Mouse (Mus musculus): ENCODE results near the gene Zfp704. TPM values are rescaled to one million over a fixed set of nuclear protein-coding genes. Genes with fewer than 3 reads are reported as not detected.

Zfp704 gene
- polyA plus RNA-seq, 1 experiment from 2014 or later, result 10.6 TPM

- Histone ChIP-seq H3K4me2 (no peak overlapping the region), H3K27me3 (no peaks in the 10 kb centered on the region), H3K27ac (no peak overlapping the region), H3K4me1 (no peaks in the 10 kb centered on the region), H3K36me3 (ENCODE audit: poor library complexity, severe bottlenecking) (peaks cover 51% of the 10 kb centered on the region), H3K4me3 (no peak overlapping the region), H3K9me3 (replicated peaks) (no peaks in the 10 kb centered on the region), H3K9ac (no peak overlapping the region)
- 78% methylated on average over 2 of the region's 2 CpGs for WGBS
- no peak for ATAC-seq
Observed at GRCm38 (mm10) chr3:9443476-9443875, 166.4 kb downstream of the Zfp704 start.

GRCm38 (mm10) chr3:9441566-9442540 lies 168.0 kb downstream of the Zfp704 start:
- no peak overlapping the region for H3K9ac ChIP-seq
- no peaks in the 10 kb centered on the region for H3K4me1 ChIP-seq
- 92% methylated on average over 27 of the region's 27 CpGs for WGBS
- no peak overlapping the region for H3K4me2 ChIP-seq
- no peaks in the 10 kb centered on the region for H3K27me3 ChIP-seq
- H3K9me3 ChIP-seq (replicated peaks), result no peaks in the 10 kb centered on the region
- H3K27ac ChIP-seq, result no peak overlapping the region
- H3K4me3 ChIP-seq, result no peak overlapping the region
- ATAC-seq, result no peak
- peaks cover 47% of the 10 kb centered on the region for H3K36me3 ChIP-seq (ENCODE audit: poor library complexity, severe bottlenecking)

DNA sequence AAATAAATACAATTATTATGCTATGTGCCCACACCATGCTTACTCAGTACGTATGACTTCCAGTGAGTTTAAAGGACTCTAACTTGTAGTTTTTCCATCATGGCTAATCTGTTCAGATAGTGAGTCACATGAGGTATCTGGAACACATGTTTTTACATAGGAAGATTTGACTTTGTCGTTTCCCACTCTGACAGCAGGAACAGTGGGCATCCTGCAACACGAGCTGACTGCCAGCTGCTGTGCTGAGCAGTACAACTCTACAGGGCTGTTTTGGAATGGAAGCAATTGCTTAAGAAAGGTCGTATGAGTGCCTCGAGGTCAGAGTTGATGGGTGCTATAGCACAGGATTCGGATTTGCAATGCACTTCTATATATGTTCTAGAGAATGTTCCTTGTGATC lies 169.4 kb downstream of the Zfp704 start:
- Histone ChIP-seq H3K4me2 (no peak overlapping the region), H3K4me3 (no peak overlapping the region), H3K27me3 (no peaks in the 10 kb centered on the region), H3K4me1 (no peaks in the 10 kb centered on the region), H3K36me3 (ENCODE audit: poor library complexity, severe bottlenecking) (peaks cover 46% of the 10 kb centered on the region), H3K9ac (no peak overlapping the region), H3K9me3 (replicated peaks) (no peaks in the 10 kb centered on the region), H3K27ac (no peak overlapping the region)
- no peak for ATAC-seq
- 90% methylated on average over 6 of the region's 6 CpGs for WGBS

DNA sequence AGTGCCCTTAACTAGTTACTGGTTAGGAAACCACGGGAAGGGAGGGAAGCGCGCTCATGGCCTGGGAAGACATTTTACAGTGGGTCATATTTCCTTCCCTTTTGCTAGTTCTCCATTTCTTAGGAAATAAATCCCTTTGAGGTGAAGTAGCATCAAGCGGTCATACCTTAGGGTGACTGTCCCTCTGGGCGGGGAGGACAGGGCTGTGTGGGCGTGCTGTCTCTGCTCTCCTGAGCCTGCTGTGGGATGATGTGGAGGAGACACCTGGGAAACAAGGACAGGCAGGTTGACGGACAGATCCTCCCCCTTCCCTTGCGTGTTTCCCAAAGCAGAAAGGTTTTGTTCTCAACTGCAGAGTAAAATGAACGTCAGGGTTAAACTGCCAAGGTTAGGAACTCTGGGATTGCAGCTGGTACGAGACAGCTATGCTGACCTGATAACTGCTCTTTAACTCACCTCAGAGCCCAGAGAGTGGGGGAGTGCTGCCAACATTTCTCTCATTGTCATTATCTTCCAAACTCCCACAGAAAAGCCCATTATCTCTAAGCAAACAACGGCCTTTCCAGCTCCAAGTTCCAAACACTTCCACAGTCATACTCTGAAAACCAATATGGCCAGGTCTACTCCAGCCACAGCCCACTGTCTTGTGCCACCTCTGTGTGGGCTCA lies 170.1 kb downstream of the Zfp704 start:
- Histone ChIP-seq H3K4me1 (no peaks in the 10 kb centered on the region), H3K27me3 (no peaks in the 10 kb centered on the region), H3K9me3 (replicated peaks) (no peaks in the 10 kb centered on the region), H3K36me3 (ENCODE audit: poor library complexity, severe bottlenecking) (peaks cover 48% of the 10 kb centered on the region), H3K9ac (no peak overlapping the region), H3K4me3 (no peak overlapping the region), H3K27ac (no peak overlapping the region), H3K4me2 (no peak overlapping the region)
- 86% methylated on average over 11 of the region's 11 CpGs for WGBS
- no peak for ATAC-seq

- no peak for ATAC-seq
- Histone ChIP-seq H3K27me3 (no peaks in the 10 kb centered on the region), H3K4me2 (no peak overlapping the region), H3K36me3 (ENCODE audit: poor library complexity, severe bottlenecking) (peaks cover 37% of the 10 kb centered on the region), H3K9ac (no peak overlapping the region), H3K27ac (no peak overlapping the region), H3K4me1 (no peaks in the 10 kb centered on the region), H3K9me3 (replicated peaks) (no peaks in the 10 kb centered on the region), H3K4me3 (no peak overlapping the region)
- 85% methylated on average over 6 of the region's 6 CpGs for WGBS
Observed at GRCm38 (mm10) chr3:9436256-9436655, 173.6 kb downstream of the Zfp704 start.

GRCm38 (mm10) chr3:9434394-9435175 lies 175.3 kb downstream of the Zfp704 start:
- ATAC-seq, result no peak
- Histone ChIP-seq H3K4me2 (no peak overlapping the region), H3K27ac (no peak overlapping the region), H3K9me3 (replicated peaks) (no peaks in the 10 kb centered on the region), H3K9ac (no peak overlapping the region), H3K36me3 (ENCODE audit: poor library complexity, severe bottlenecking) (peaks cover 34% of the 10 kb centered on the region), H3K4me3 (no peak overlapping the region), H3K4me1 (no peaks in the 10 kb centered on the region), H3K27me3 (no peaks in the 10 kb centered on the region)
- WGBS, result 94% methylated on average over 14 of the region's 14 CpGs

GRCm38 (mm10) chr3:9432796-9433526 lies 176.9 kb downstream of the Zfp704 start:
- Histone ChIP-seq H3K9ac (no peak overlapping the region), H3K27ac (no peak overlapping the region), H3K27me3 (no peaks in the 10 kb centered on the region), H3K36me3 (ENCODE audit: poor library complexity, severe bottlenecking) (peaks cover 20% of the 10 kb centered on the region), H3K4me2 (no peak overlapping the region), H3K9me3 (replicated peaks) (no peaks in the 10 kb centered on the region), H3K4me1 (no peaks in the 10 kb centered on the region), H3K4me3 (no peak overlapping the region)
- ATAC-seq, result no peak
- WGBS, result 90% methylated on average over 16 of the region's 16 CpGs

GRCm38 (mm10) chr3:9432226-9432625 lies 177.7 kb downstream of the Zfp704 start:
- Histone ChIP-seq H3K27ac (no peak overlapping the region), H3K9me3 (replicated peaks) (no peaks in the 10 kb centered on the region), H3K36me3 (ENCODE audit: poor library complexity, severe bottlenecking) (peaks cover 16% of the 10 kb centered on the region), H3K4me1 (no peaks in the 10 kb centered on the region), H3K4me2 (no peak overlapping the region), H3K4me3 (no peak overlapping the region), H3K27me3 (no peaks in the 10 kb centered on the region), H3K9ac (no peak overlapping the region)
- ATAC-seq, result no peak
- WGBS, result 73% methylated on average over 3 of the region's 3 CpGs

GRCm38 (mm10) chr3:9429946-9430345 lies 179.9 kb downstream of the Zfp704 start:
- ATAC-seq, result no peak

DNA sequence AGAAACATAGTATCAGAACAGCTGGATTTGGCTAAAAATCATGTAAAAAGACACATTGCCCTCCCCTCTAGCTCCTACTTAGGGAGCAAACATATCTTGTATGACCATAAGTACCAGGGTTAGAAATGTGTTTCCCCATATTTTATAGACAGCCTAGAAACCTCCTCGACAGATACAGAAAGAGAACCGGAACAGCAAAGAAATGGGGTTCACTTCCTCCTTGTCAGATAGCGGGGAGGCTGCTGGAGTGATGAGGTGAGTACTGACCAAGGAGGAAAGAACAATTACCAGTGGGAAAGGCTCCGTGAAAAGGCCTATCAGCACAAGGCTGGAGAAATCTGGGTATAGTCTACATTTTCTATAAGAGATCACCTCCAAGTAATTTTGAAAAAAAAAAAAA lies 182.1 kb downstream of the Zfp704 start:
- Histone ChIP-seq H3K4me1 (no peaks in the 10 kb centered on the region), H3K36me3 (ENCODE audit: poor library complexity, severe bottlenecking) (no peaks in the 10 kb centered on the region), H3K27me3 (no peaks in the 10 kb centered on the region), H3K27ac (no peak overlapping the region), H3K4me3 (no peak overlapping the region), H3K4me2 (no peak overlapping the region), H3K9me3 (replicated peaks) (no peaks in the 10 kb centered on the region), H3K9ac (no peak overlapping the region)
- WGBS, result 95% methylated on average over 4 of the region's 4 CpGs
- ATAC-seq, result no peak

More at GRCm38 (mm10) chr3:9429946-9430345, 179.9 kb downstream of the Zfp704 start:
- no peak overlapping the region for H3K4me3 ChIP-seq
- H3K9me3 ChIP-seq (replicated peaks), result no peaks in the 10 kb centered on the region
- H3K4me2 ChIP-seq, result no peak overlapping the region
- H3K27me3 ChIP-seq, result no peaks in the 10 kb centered on the region
- no peak overlapping the region for H3K9ac ChIP-seq
- no peak overlapping the region for H3K27ac ChIP-seq
- WGBS, result 92% methylated on average over 3 of the region's 3 CpGs
- no peaks in the 10 kb centered on the region for H3K4me1 ChIP-seq
- H3K36me3 ChIP-seq (ENCODE audit: poor library complexity, severe bottlenecking), result no peaks in the 10 kb centered on the region

DNA sequence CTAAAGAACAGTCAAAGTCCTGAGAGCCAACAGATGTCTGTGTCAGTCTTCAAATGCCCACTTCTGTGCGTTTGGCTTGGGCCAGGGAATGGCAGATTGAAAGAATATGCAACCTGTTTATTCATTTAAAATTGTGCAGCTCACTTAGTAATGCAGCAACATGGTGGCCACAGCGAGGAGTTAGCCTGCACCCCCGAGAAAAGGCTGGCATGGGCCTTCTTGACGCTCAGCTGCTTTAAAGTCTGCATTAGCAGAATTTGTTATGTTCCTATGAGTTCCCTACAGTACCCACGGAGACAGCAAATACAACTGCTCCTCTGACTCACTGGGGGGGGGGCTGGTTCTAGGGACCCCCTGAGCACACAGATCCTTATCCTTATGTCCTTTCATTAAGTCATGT lies 184.2 kb downstream of the Zfp704 start:
- Histone ChIP-seq H3K36me3 (ENCODE audit: poor library complexity, severe bottlenecking) (no peaks in the 10 kb centered on the region), H3K4me2 (no peak overlapping the region), H3K27ac (no peak overlapping the region), H3K9me3 (replicated peaks) (no peaks in the 10 kb centered on the region), H3K4me1 (no peaks in the 10 kb centered on the region), H3K4me3 (no peak overlapping the region), H3K27me3 (no peaks in the 10 kb centered on the region), H3K9ac (no peak overlapping the region)
- ATAC-seq, result no peak
- 94% methylated on average over 5 of the region's 5 CpGs for WGBS
